Mouse (Mus musculus): ENCODE results near the gene Zfp692.

Gene Zfp692

GRCm38 (mm10) chr11:58307411-58308080 is 677 bp downstream of the Zfp692 start:
- peak; percentile 88 for DNase-seq (ENCODE audit: low read depth, low spot score)

DNA sequence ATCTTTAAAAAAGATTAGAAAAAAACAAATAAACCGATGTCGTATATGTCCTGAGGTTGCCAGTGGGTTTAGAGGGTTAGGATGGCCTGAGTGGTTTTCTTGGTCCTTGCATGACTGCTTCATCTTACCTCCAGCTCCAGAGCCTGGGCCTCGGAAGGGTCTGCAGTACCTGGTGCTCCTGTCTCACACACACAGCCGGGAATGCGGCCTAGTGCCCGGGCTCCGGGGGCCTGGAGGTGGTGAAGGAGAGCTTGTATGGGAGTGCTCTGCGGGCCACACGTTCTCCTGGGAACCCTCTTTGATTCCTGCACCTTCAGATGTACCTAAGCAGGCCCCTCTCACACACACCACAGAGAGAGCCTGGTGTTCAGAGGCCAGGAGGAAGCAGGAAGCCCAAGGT is 1.8 kb downstream of the Zfp692 start:
- no peak for DNase-seq (ENCODE audit: low read depth, low spot score)

- no peak for DNase-seq (ENCODE audit: low read depth, low spot score)
Measured at GRCm38 (mm10) chr11:58314069-58314468, 7.2 kb downstream of the Zfp692 start.

DNA sequence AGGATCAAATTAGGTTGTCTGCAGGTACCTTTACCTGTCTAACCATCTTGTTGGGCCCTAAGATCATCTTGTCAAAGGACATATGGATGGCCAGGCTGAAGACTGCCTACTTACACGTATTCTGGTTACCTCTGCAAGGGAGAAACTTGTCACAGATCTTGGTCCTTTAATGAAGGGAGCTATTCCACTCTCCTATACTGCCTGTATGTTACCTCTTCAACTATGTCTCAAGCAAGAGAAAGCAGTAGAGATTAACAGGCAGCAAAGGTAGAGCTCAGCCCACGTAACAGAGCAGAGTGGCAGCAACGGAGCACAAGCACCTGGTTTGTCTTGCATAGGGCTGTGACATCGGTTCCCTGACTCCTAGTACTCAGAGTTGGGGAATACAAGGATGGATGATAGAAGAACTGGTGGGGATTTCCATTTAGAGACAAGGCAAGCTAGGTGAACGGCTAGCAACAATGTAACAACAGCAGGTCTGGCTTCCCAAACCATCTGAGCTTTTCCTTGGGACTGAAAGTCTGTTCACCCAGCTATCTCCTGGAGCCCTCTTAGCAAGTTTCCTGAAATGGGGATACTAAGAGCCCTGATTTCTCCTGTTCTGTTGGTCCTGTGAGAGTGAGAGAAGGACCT is 8.8 kb downstream of the Zfp692 start:
- DNase-seq (ENCODE audit: low read depth, low spot score): no peak

DNA sequence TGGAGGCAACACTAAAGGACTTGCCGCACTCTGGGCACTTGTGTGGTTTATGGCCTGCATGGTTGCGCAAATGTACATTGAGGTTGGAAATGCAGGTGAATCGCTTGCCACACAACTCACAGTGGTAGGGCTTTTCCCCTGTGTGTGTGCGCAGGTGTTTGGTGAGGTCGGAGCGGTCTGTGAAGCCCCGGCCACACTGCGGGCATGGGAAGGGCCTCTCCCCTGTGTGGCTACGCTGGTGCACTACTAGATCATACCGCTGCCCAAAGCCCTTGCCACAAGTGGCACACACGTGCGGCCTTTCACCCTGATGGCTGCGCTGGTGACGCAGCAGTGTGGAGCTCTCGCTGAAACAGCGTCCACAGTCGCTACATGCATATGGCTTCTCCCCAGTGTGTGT is 9.5 kb downstream of the Zfp692 start:
- DNase-seq (ENCODE audit: low read depth, low spot score): peak; percentile 55

GRCm38 (mm10) chr11:58316768-58317390 is 10.0 kb downstream of the Zfp692 start:
- peak; percentile 34 for DNase-seq (ENCODE audit: low read depth, low spot score)

- peak; percentile 95 for DNase-seq (ENCODE audit: low read depth, low spot score)
Measured at GRCm38 (mm10) chr11:58322824-58323569, 16.1 kb downstream of the Zfp692 start.

DNA sequence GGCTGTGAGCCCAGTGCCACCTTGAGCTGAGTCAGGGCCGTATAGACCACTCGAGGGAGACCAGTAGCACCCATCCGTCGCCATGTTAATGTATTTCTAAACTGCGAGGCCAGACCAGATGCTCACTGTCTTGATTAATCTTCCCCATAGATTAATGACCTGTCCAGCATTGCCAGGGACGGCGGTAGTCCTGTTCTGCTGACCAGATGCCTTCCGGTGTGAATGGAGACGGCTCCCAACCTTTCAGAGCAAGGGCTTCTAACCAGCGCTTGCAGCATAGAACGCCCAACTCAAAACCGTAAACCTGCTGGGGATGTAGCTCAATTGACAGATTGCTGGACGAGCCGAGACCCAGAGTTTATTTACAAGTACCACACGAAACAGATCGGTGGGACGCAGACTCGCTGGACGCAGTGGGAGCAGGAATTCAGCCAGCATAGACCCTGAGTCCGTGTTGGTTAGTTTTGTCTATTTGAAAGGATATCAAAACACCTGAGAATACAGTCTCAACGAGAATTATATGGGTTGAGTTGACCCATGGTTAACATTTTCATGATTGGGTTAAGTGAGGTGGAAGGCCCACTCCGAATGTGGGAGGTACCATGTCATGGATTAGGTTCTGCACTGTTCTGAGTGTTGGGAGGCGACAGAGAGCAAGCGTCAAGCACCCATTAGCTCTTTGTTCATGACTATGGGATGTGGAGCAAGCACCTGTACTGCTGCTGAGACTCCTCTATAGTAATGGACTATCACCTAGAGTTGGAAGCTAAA is 16.9 kb downstream of the Zfp692 start:
- DNase-seq (ENCODE audit: low read depth, low spot score): no peak

GRCm38 (mm10) chr11:58324614-58325229 is 17.9 kb downstream of the Zfp692 start:
- no peak for DNase-seq (ENCODE audit: low read depth, low spot score)

DNA sequence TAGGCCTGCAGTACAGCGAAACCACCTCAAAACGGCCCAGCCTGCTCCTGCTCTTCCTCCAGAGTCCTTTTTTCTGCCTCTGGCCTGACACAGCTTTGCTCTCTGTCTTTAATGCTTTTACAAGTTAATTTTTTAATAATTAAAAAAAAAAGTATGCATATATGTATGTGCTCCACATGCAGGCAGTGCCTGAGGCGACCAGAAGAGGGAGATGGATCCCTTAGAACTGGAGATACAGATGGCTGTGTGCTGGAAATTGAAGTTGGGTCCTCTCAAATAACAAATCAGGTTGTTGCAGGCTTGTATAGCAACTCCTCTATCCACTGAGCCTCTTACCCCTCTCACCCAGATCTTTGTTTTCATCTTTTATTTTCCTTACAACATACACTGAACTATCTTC is 19.9 kb downstream of the Zfp692 start:
- DNase-seq (ENCODE audit: low read depth, low spot score): peak; percentile 60

GRCm38 (mm10) chr11:58329906-58330275 is 23.0 kb downstream of the Zfp692 start:
- peak; percentile 74 for DNase-seq (ENCODE audit: low read depth, low spot score)

DNA sequence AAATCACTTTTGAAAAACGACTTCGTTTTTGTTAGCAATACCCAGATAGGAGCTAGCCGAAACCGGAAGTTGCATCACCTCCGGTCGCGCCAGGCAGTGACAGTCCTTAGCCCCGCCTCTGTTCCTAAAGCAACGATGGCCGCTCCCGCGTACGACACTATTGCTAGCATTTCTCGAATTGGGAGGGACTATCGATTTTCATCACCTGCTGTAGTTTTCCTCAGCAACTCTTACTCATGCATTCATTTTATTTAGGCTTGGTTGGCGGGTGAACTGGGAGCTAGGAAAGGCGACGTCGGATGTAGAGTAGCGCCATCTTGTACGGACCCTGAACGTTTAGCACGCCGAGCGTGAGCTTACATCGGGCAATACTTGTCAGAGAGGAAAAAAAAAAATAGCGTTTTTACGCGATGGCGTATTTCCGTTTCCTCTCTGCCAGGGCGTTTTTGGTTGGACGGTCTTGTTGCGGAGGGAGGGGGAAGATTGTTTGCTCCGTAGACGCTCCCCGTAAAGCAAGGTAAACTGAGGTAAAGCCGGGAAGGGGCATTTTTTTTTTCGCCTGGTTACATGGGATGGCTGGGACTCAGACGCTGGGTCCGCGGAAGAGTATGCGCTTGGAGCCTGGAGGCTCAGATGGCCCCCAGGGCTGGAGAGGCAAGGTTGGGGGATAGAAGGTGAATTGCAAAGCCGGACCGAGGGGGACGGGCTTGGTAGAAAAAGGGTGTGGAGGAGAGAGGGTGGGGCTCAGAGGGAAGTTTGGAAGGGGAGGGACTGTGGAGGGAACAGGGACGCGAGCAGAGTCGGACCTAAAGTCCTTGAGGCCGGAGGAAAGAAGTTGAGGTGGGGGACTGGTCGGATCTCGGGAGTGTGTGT is 23.6 kb downstream of the Zfp692 start, which contains the start of the genes Zfp672 and Sh3bp5l:
TSS of gene Zfp672 (minus strand) at position 64 of the 873 bp plus-strand sequence.
TSS of gene Sh3bp5l (plus strand) at position 449 of the 873 bp plus-strand sequence.
- DNase-seq (ENCODE audit: low read depth, low spot score): peak; percentile 96

- no peak for DNase-seq (ENCODE audit: low read depth, low spot score)
Measured at GRCm38 (mm10) chr11:58331149-58331495, 24.3 kb downstream of the Zfp692 start.

- DNase-seq (ENCODE audit: low read depth, low spot score): no peak
Measured at GRCm38 (mm10) chr11:58331546-58331945, 24.7 kb downstream of the Zfp692 start.

DNA sequence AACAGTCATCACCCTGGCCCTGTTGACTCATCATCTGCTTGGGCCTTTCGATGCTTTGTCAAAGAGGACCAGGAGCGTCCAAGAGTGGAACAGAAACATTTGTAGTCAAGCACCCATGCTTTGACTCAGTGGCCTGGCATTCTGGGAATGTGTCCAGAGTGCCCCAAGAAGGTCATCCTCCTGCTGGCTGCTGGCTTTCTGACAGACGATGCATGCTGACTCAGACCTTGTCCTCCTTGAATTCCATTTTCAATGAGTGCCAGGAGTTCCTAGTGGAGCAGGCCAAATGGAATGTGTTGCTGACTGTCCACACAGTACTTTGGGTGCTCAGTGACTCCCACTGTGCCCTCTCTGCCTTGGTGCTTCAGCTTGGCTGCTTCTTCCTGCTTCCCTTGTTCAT is 27.9 kb downstream of the Zfp692 start:
- no peak for DNase-seq (ENCODE audit: low read depth, low spot score)

- no peak for DNase-seq (ENCODE audit: low read depth, low spot score)
Measured at GRCm38 (mm10) chr11:58346745-58347144, 39.9 kb downstream of the Zfp692 start.

- peak; percentile 65 for DNase-seq (ENCODE audit: low read depth, low spot score)
Measured at GRCm38 (mm10) chr11:58350628-58351027, 43.8 kb downstream of the Zfp692 start.

DNA sequence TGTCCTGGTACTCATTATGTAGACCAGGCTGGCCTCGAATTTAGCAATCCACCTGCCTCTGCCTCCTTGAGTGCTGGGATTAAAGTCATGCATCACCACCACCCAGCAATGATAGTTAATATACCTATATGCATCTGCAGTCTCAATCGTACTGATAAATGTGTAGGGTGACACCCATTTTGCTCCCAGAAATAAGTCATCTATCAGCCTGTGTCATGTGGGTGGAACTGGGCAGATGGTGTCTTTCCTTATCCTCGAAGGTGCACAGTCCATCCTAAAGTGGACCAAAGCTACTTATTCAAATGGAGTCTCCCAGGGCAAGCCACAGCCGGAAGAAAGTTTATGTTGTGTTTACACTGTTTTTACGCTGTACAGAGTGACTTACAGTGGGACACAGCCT is 44.3 kb downstream of the Zfp692 start:
- DNase-seq (ENCODE audit: low read depth, low spot score): no peak

GRCm38 (mm10) chr11:58352681-58353548 is 46.0 kb downstream of the Zfp692 start:
- DNase-seq (ENCODE audit: low read depth, low spot score): peak; percentile 71

All from ZHBTc4 (cell line).